Mouse (Mus musculus) gastrocnemius, postnatal 4 days (tissue): Measurements from ENCODE around the gene Nipal4. TPM values are rescaled to one million over a fixed set of nuclear protein-coding genes. Genes with fewer than 3 reads are reported as not detected.

Experiments
- DNase-seq, 2 experiments: peaks; one replicate each; pipeline ENCODE4 v3.0.0; 2021 to 2022; ENCODE audit warnings: low spot score in 2 of 2, mixed read lengths in 2 of 2
- microRNA-seq: library from miRNA; unstranded; fragments of <30 nt; microRNA quantifications from one replicate; pipeline ENCODE4 v1.2.0, GENCODE M21; 2021
- total RNA-seq, 2 experiments: library from RNA; stranded (reverse); gene quantifications; 2 replicates each; pipeline ENCODE4 v1.2.3; 2021

Gene Nipal4
- total RNA-seq, 2 experiments from 2014 or later = 0.13 to 0.32 TPM

GRCm38 (mm10) chr11:46115411-46116173 lies 50.7 kb downstream of the Nipal4 start:
- no peak for DNase-seq

GRCm38 (mm10) chr11:46115011-46115410 lies 51.3 kb downstream of the Nipal4 start:
- no peak for DNase-seq

- no peak for DNase-seq
Observed at GRCm38 (mm10) chr11:46114221-46114620, 52.1 kb downstream of the Nipal4 start.

GRCm38 (mm10) chr11:46113211-46113610 lies 53.1 kb downstream of the Nipal4 start:
- no peak for DNase-seq

GRCm38 (mm10) chr11:46110945-46111287 lies 55.4 kb downstream of the Nipal4 start:
- DNase-seq = no peak

GRCm38 (mm10) chr11:46110156-46110944 lies 56.0 kb downstream of the Nipal4 start:
- no peak for DNase-seq

- DNase-seq = no peak
Observed at GRCm38 (mm10) chr11:46109206-46109605, 57.1 kb downstream of the Nipal4 start.

- no peak for DNase-seq
Observed at GRCm38 (mm10) chr11:46107046-46107445, 59.3 kb downstream of the Nipal4 start.

GRCm38 (mm10) chr11:46102107-46102506 lies 64.2 kb downstream of the Nipal4 start:
- no peak for DNase-seq

Small RNA genes lying within 50 kb of the gene (microRNA-seq; reads per million reads assigned to microRNA genes)
- not detected for gene Mir7239
- not detected for gene Mir8100

Other genes with a start within 250 kb of the Nipal4 start
- 1 to 10 TPM; 4.9 to 5.6 TPM for gene Lsm11, start 221.6 kb downstream of the Nipal4 start, total RNA-seq
- 1 to 10 TPM; 7.5 to 9.4 TPM for gene Thg1l, start 211.0 kb downstream of the Nipal4 start, total RNA-seq
- under 1 TPM; 0.29 to 0.32 TPM for gene Sox30, start 186.2 kb downstream of the Nipal4 start, total RNA-seq
- 1 to 10 TPM; 1.1 to 1.3 TPM for gene Gm12166, start 114.2 kb downstream of the Nipal4 start, total RNA-seq
- gene Adam19, start 110.5 kb downstream of the Nipal4 start, total RNA-seq = 10 to 100 TPM; 48.3 to 56.3 TPM
- not detected for gene Fndc9, start 69.0 kb upstream of the Nipal4 start, total RNA-seq
- gene Cyfip2, start 146.4 kb upstream of the Nipal4 start, total RNA-seq = 1 to 10 TPM; 2.1 to 2.3 TPM
- gene Itk, start 223.0 kb upstream of the Nipal4 start, total RNA-seq = under 1 TPM; 0.22 to 0.23 TPM
- gene Fam71b, start 230.1 kb upstream of the Nipal4 start, total RNA-seq = not detected